Mouse (Mus musculus) right cerebral cortex, adult 2 months (tissue): Measurements from ENCODE around the gene Shisal1.

ENCODE experiments used
- DNase-seq, 2 experiments: peaks; one replicate each; pipeline ENCODE4 v3.0.0; 2021 to 2022; ENCODE audit warnings: low spot score in 2 of 2

Gene Shisal1

GRCm38 (mm10) chr15:84446997-84447396, at the start of gene Shisal1:
Gene Shisal1, minus strand, starts transcription at chr15:84447097.
- no peak for DNase-seq

- DNase-seq, result no peak
Measured at GRCm38 (mm10) chr15:84490486-84490885, 43.6 kb upstream of the Shisal1 start.

GRCm38 (mm10) chr15:84484255-84484654, 37.4 kb upstream of the Shisal1 start:
- DNase-seq, result no peak

- DNase-seq, result no peak
Measured at GRCm38 (mm10) chr15:84483622-84484021, 36.7 kb upstream of the Shisal1 start.

GRCm38 (mm10) chr15:84481259-84481877, 34.5 kb upstream of the Shisal1 start:
- no peak for DNase-seq

GRCm38 (mm10) chr15:84469391-84469790, 22.5 kb upstream of the Shisal1 start:
- no peak for DNase-seq

- DNase-seq, result no peak
Measured at GRCm38 (mm10) chr15:84467761-84468160, 20.9 kb upstream of the Shisal1 start.

GRCm38 (mm10) chr15:84466458-84467267, 19.8 kb upstream of the Shisal1 start:
- no peak for DNase-seq

- no peak for DNase-seq
Measured at GRCm38 (mm10) chr15:84461429-84461828, 14.5 kb upstream of the Shisal1 start.

GRCm38 (mm10) chr15:84458983-84459382, 12.1 kb upstream of the Shisal1 start:
- DNase-seq, result no peak

- no peak for DNase-seq
Measured at GRCm38 (mm10) chr15:84455286-84455685, 8.4 kb upstream of the Shisal1 start.

- no peak for DNase-seq
Measured at GRCm38 (mm10) chr15:84453091-84453490, 6.2 kb upstream of the Shisal1 start.

- peak; percentile 84 to 85 for DNase-seq
Measured at GRCm38 (mm10) chr15:84450441-84451183, 3.7 kb upstream of the Shisal1 start.

GRCm38 (mm10) chr15:84445812-84446716, 833 bp downstream of the Shisal1 start:
- no peak for DNase-seq

- no peak for DNase-seq
Measured at GRCm38 (mm10) chr15:84444181-84444580, 2.7 kb downstream of the Shisal1 start.

- no peak for DNase-seq
Measured at GRCm38 (mm10) chr15:84443631-84444030, 3.3 kb downstream of the Shisal1 start.

- no peak for DNase-seq
Measured at GRCm38 (mm10) chr15:84441682-84442315, 5.1 kb downstream of the Shisal1 start.

GRCm38 (mm10) chr15:84440820-84441219, 6.1 kb downstream of the Shisal1 start:
- no peak for DNase-seq

- DNase-seq, result no peak
Measured at GRCm38 (mm10) chr15:84433586-84434185, 13.2 kb downstream of the Shisal1 start.

- no peak for DNase-seq
Measured at GRCm38 (mm10) chr15:84430482-84430881, 16.4 kb downstream of the Shisal1 start.

GRCm38 (mm10) chr15:84427624-84428023, 19.3 kb downstream of the Shisal1 start:
- DNase-seq, result no peak
